Mouse (Mus musculus) frontal cortex, postnatal 10 days (tissue): Measurements from ENCODE around the gene Gm21188.
A peak's percentile ranks its signal among the peaks of the same experiment; 100 is the strongest.
"Not testable (repeated sequence)": the region's sequence is repeated elsewhere in the genome, so short reads cannot be mapped to it uniquely, and the experiment has no call there.

Experiments
- DNase-seq, 2 experiments: peaks; one replicate each; pipeline ENCODE4 v3.0.0; 2022; ENCODE audit warnings: low spot score in 2 of 2, mixed read lengths in 1 of 2

Gene Gm21188

GRCm38 (mm10) chr13:120052085-120052484, at the start of gene Gm21188:
Gm21188 (minus strand) TSS chr13:120052194.
- DNase-seq = not testable (repeated sequence)

- DNase-seq = not testable (repeated sequence)
Measured at GRCm38 (mm10) chr13:120099327-120099726, 47.3 kb upstream of the Gm21188 start.

- not testable (repeated sequence) for DNase-seq
Measured at GRCm38 (mm10) chr13:120096938-120097256, 44.9 kb upstream of the Gm21188 start.

GRCm38 (mm10) chr13:120096241-120096937, 44.4 kb upstream of the Gm21188 start:
- DNase-seq = not testable (repeated sequence)

- DNase-seq = not testable (repeated sequence)
Measured at GRCm38 (mm10) chr13:120092950-120093349, 41.0 kb upstream of the Gm21188 start.

- DNase-seq = not testable (repeated sequence)
Measured at GRCm38 (mm10) chr13:120079644-120080043, 27.6 kb upstream of the Gm21188 start.

GRCm38 (mm10) chr13:120070878-120071277, 18.9 kb upstream of the Gm21188 start:
- DNase-seq = not testable (repeated sequence)

GRCm38 (mm10) chr13:120070012-120070598, 18.1 kb upstream of the Gm21188 start:
- not testable (repeated sequence) for DNase-seq

GRCm38 (mm10) chr13:120063439-120064089, 11.6 kb upstream of the Gm21188 start:
- DNase-seq = not testable (repeated sequence)

- DNase-seq = not testable (repeated sequence)
Measured at GRCm38 (mm10) chr13:120062903-120063302, 10.9 kb upstream of the Gm21188 start.

- not testable (repeated sequence) for DNase-seq
Measured at GRCm38 (mm10) chr13:120048608-120049007, 3.4 kb downstream of the Gm21188 start.

- not testable (repeated sequence) for DNase-seq
Measured at GRCm38 (mm10) chr13:120048186-120048585, 3.8 kb downstream of the Gm21188 start.

GRCm38 (mm10) chr13:120046422-120047209, 5.4 kb downstream of the Gm21188 start:
- DNase-seq = not testable (repeated sequence)

- DNase-seq = not testable (repeated sequence)
Measured at GRCm38 (mm10) chr13:120041145-120041544, 10.8 kb downstream of the Gm21188 start.

- not testable (repeated sequence) for DNase-seq
Measured at GRCm38 (mm10) chr13:120037881-120038280, 14.1 kb downstream of the Gm21188 start.

GRCm38 (mm10) chr13:120036577-120037115, 15.3 kb downstream of the Gm21188 start:
- not testable (repeated sequence) for DNase-seq

- DNase-seq = peak in 1 of 2 experiments; percentile 6
Measured at GRCm38 (mm10) chr13:120035151-120035550, 16.8 kb downstream of the Gm21188 start.

GRCm38 (mm10) chr13:120034637-120035036, 17.4 kb downstream of the Gm21188 start:
- DNase-seq = not testable (repeated sequence)

GRCm38 (mm10) chr13:120033516-120034190, 18.3 kb downstream of the Gm21188 start:
- peak; percentile 7 to 33 for DNase-seq

- DNase-seq = peak; percentile 16 to 31
Measured at GRCm38 (mm10) chr13:120031676-120032075, 20.3 kb downstream of the Gm21188 start.

GRCm38 (mm10) chr13:120027368-120027767, 24.6 kb downstream of the Gm21188 start:
- DNase-seq = not testable (repeated sequence)
